Mouse (Mus musculus) liver, adult 2 months (tissue): ENCODE results near the gene Arid3c. TPM values are rescaled to one million over a fixed set of nuclear protein-coding genes. Genes with fewer than 3 reads are reported as not detected.

Experiments
- DNase-seq: peaks from one replicate; pipeline ENCODE4 v3.0.0-alpha.2; 2011; ENCODE audit warnings: low read depth, low spot score; ENCODE audit errors: extremely low read depth
- H3K27ac ChIP-seq: fragments of 200-500 bp; replicated peaks from 2 replicates; pipeline ENCODE4 v1.5.1; 2012; ENCODE audit warnings: low read depth, mild to moderate bottlenecking, control low read depth, inconsistent platforms, low read length; ENCODE audit not compliant: insufficient read depth
- H3K27me3 ChIP-seq: fragments of 200-500 bp; 2 replicates; pipeline ENCODE4 v1.6.1; 2012; ENCODE audit warnings: mild to moderate bottlenecking, moderate library complexity, low read length, inconsistent platforms; ENCODE audit not compliant: control insufficient read depth, insufficient read depth
- H3K36me3 ChIP-seq: fragments of 200-500 bp; 2 replicates; pipeline ENCODE4 v1.6.1; 2012; ENCODE audit warnings: low read length, inconsistent platforms; ENCODE audit not compliant: control insufficient read depth, insufficient read depth
- H3K4me1 ChIP-seq: fragments of 200-500 bp; 2 replicates; pipeline ENCODE4 v1.6.1; 2011; ENCODE audit warnings: low read length; ENCODE audit not compliant: control insufficient read depth, insufficient read depth
- H3K4me3 ChIP-seq: fragments of 200-500 bp; 2 replicates; pipeline ENCODE4 v1.5.1; 2011; ENCODE audit warnings: low read depth, mild to moderate bottlenecking, control low read depth, low read length, moderate library complexity; ENCODE audit not compliant: insufficient read depth
- H3K79me2 ChIP-seq: fragments of 200-500 bp; 2 replicates; pipeline ENCODE4 v1.6.1; 2012; ENCODE audit warnings: inconsistent platforms, mild to moderate bottlenecking, low read length, moderate library complexity; ENCODE audit not compliant: control insufficient read depth, insufficient read depth
- H3K9ac ChIP-seq: fragments of 200-500 bp; 2 replicates; pipeline ENCODE4 v1.6.1; 2012; ENCODE audit warnings: low read depth, mild to moderate bottlenecking, control low read depth, inconsistent platforms, low read length
- CTCF ChIP-seq: fragments of 200-500 bp; IDR thresholded peaks from 2 replicates; pipeline ENCODE4 v1.5.1; 2011; ENCODE audit warnings: low read depth, low read length, control low read depth
- POLR2A ChIP-seq: fragments of 200-500 bp; IDR thresholded peaks from 2 replicates; pipeline ENCODE4 v1.6.1; 2011; ENCODE audit warnings: low read length, control low read depth; ENCODE audit not compliant: insufficient read depth; ENCODE audit errors: extremely low read depth
- WGBS: fragments of 180-500 bp; shearing (Covaris S2); methylation state at CpG from one replicate; pipeline ENCODE4 v1.1.7; 2018; 5-methylcytosine and 5-hydroxymethylcytosine counted together
- polyA plus RNA-seq: library from polyadenylated mRNA; depleted of rRNA; stranded (reverse); fragments of >200 nt; gene quantifications from 2 replicates; pipeline ENCODE4 v1.2.3, GENCODE M21; 2012
- total RNA-seq: library from RNA; depleted of rRNA; stranded (reverse); fragments of >200 nt; gene quantifications from 2 replicates; pipeline ENCODE4 v1.2.3, GENCODE M21; 2014

Arid3c gene
- total and polyA plus RNA-seq, 2 experiments = not detected

DNA sequence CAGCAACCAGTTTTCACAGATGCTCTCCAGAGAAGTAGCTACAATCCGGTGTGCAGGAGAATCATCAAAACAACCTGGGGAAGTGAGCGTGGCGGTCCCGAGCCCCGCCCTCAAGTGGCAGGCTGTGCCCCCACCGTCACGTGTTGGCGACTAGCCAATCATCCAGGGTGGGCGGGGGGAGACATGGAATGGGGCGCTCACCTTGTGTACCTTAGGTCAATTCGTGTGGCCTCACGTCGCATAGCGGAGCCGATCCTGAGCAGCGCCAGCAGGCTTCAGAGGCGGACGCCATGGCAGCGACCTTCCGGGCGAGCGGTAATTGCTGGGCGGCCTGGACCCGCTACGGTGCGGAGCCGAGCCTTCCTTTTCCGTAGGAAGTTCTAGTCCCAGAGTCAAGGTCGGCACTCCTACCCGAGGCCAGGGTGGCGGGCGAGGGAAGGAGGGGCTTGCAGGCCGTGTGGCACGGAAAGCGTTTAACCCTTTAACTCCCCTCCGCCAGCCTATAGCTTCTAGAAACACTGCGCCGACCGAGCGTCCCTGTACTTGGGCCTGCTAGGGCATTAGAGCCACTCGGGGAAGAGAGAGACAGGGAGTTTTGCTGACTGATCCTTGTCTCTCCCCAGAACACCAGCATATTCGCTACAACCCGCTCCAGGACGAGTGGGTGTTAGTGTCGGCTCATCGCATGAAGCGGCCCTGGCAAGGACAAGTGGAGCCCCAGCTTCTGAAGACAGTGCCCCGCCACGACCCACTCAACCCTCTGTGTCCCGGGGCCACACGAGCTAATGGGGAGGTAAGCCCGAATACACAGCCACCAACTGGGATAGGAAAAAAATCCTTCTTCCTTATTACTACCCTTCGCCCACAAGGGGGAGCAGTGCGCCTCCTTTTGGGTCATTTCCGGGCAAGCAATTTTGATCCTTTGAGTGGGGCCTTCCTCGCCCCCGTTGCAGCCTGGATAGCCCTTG, 24.7 kb upstream of the Arid3c start, which contains the start of gene Sigmar1:
Gene Sigmar1, minus strand, starts transcription at position 820 of the 968 bp plus-strand sequence.
- peak; percentile 41; the same call in 1 of the 2 replicates for TF ChIP-seq POLR2A
- peak; percentile 78 for TF ChIP-seq CTCF
- H3K79me2 ChIP-seq = peaks cover 6% of the 10 kb centered on the region; the same call in 1 of the 2 replicates
- under 1% methylated on average over 57 of the region's 57 CpGs for WGBS
- H3K27ac ChIP-seq = peak within 1 kb of the TSS; percentile 92
- peaks cover 31% of the 10 kb centered on the region for H3K4me1 ChIP-seq
- H3K9ac ChIP-seq = peak within 1 kb of the TSS; percentile 90
- no peaks in the 10 kb centered on the region for H3K27me3 ChIP-seq
- H3K4me3 ChIP-seq = peak within 1 kb of the TSS; percentile 77
- no peaks in the 10 kb centered on the region; the same call in 1 of the 2 replicates for H3K36me3 ChIP-seq
- peak; percentile 82 for DNase-seq

DNA sequence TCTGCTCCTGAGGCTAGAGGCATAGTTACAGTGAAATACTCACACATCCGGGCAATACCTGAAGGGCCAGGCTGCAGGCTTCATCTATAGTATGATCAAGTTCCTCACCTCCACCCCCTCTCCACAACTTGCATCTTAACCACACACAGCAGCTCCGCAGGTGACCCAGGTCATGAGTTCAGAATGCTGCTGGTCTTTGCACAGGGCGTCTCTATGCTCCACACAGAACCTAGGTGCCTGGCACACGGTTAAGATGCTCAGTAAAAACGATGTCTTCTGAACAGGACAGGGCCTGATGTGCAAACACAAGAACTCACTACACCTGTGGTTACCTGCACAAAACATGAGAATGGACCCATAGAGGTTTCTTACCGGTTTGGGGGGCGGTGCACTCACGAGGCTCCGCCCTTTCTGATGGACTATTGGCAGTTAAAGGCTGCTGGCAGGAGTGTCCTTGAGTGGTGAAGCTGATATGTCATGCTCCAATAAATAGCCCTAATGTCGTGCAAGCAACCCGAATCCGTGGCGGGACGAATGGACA, 23.9 kb upstream of the Arid3c start, which contains the start of gene Galt:
Gene Galt, plus strand, starts transcription at position 432 of the 541 bp plus-strand sequence.
- Histone ChIP-seq H3K27ac (peak within 1 kb of the TSS; percentile 92), H3K9ac (peak within 1 kb of the TSS; percentile 90), H3K4me3 (peak within 1 kb of the TSS; percentile 77), H3K36me3 (no peaks in the 10 kb centered on the region; the same call in 1 of the 2 replicates), H3K27me3 (no peaks in the 10 kb centered on the region), H3K79me2 (peaks cover 6% of the 10 kb centered on the region; the same call in 1 of the 2 replicates), H3K4me1 (peaks cover 31% of the 10 kb centered on the region)
- peak; percentile 84 for DNase-seq
- 12% methylated on average over 14 of the region's 14 CpGs for WGBS
- TF ChIP-seq CTCF (no peak), POLR2A (no peak)

DNA sequence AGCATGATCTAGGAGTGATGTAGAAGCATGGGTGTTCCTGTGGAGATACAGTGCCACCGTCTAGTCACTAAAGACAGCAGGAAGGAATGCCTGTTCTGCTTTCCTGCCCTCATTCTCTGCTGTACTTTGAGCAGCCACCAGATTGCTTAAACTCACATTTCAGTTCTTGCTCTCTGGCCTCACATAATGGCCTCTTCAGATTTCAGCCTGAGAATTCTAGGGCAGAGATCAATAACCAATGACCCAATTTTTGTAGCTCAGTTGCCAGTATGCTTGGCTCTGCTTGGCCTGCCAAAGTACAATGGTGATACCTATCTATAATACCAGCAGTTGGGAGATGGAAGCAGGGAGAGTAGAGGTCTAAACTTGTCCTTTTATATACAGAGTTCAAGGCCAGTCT, 14.1 kb upstream of the Arid3c start:
- DNase-seq = peak; percentile 98
- Histone ChIP-seq H3K27ac (peak overlapping the region; percentile 80), H3K9ac (peak overlapping the region; percentile 46; the same call in 1 of the 2 replicates), H3K79me2 (peaks cover 6% of the 10 kb centered on the region; the same call in 1 of the 2 replicates), H3K4me3 (peak overlapping the region; percentile 8), H3K4me1 (peaks cover 14% of the 10 kb centered on the region), H3K36me3 (peaks cover 10% of the 10 kb centered on the region), H3K27me3 (no peaks in the 10 kb centered on the region)
- TF ChIP-seq CTCF (no peak), POLR2A (no peak)
- 5% methylated on average over 1 of the region's 1 CpGs for WGBS

DNA sequence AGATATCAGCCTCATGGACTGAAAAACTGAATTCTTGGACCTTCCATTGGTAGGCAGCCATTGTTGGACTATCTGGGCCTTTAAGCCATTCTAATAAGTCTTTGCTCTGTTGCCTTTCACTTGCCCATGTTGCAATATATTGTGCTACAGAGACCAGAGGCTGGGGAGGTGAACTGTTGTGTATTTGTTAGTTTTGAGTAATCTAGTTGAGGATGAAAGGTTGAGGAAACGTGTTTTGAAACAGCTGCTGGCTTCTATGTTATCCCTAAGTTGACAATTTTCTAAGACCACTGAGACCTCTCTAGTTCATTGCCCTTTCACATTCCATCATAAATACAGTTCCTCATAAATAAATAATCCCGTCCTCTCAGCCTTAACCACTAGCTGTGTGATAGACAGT, 13.2 kb upstream of the Arid3c start:
- H3K36me3 ChIP-seq = peaks cover 13% of the 10 kb centered on the region
- peaks cover 18% of the 10 kb centered on the region for H3K4me1 ChIP-seq
- no peak overlapping the region for H3K9ac ChIP-seq
- peak overlapping the region; percentile 84 for H3K27ac ChIP-seq
- peak; percentile 94 for DNase-seq
- TF ChIP-seq CTCF (no peak), POLR2A (no peak)
- peaks cover 6% of the 10 kb centered on the region; the same call in 1 of the 2 replicates for H3K79me2 ChIP-seq
- 17% methylated on average over 2 of the region's 2 CpGs for WGBS
- no peak overlapping the region for H3K4me3 ChIP-seq
- H3K27me3 ChIP-seq = no peaks in the 10 kb centered on the region

DNA sequence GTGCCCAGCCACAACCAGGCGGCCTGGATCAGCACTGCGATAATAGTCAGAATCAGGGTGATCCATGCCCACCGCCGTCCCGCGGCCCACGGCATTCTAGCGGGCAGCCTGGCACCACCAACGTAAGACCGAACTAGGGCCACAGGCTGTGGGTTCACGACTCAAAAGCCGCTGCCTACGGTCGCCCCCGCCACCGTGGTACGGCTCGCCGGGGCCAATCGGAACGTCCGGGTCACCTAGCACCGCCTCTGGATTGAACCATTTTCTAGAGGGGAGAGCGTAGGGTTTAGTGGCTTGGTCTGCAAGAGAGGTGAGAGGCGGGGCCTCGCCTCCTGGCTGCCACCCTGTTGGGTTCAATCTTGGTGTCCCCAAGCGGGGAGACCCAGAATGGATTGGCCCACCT, 10.2 kb upstream of the Arid3c start:
- H3K27ac ChIP-seq = peak overlapping the region; percentile 92
- peaks cover 23% of the 10 kb centered on the region for H3K4me1 ChIP-seq
- peak; percentile 96 for DNase-seq
- H3K9ac ChIP-seq = peak overlapping the region; percentile 89
- H3K4me3 ChIP-seq = peak overlapping the region; percentile 84
- TF ChIP-seq POLR2A (peak; percentile 97), CTCF (no peak)
- peaks cover 6% of the 10 kb centered on the region; the same call in 1 of the 2 replicates for H3K79me2 ChIP-seq
- H3K27me3 ChIP-seq = no peaks in the 10 kb centered on the region
- under 1% methylated on average over 27 of the region's 27 CpGs for WGBS
- peaks cover 7% of the 10 kb centered on the region for H3K36me3 ChIP-seq
